Mouse (Mus musculus) liver, embryonic 18 days (tissue): Measurements from ENCODE around the gene Dab1. TPM values are rescaled to one million over a fixed set of nuclear protein-coding genes. Genes with fewer than 3 reads are reported as not detected.

Source experiments
- polyA plus RNA-seq: library from polyadenylated mRNA; depleted of rRNA; stranded (reverse); fragments of >200 nt; gene quantifications from 2 replicates; pipeline ENCODE4 v1.2.3, GENCODE M21; 2012; rRNA removed

Dab1 gene
- polyA plus RNA-seq = 0.39 and 0.56 TPM in 2 replicates

DNA sequence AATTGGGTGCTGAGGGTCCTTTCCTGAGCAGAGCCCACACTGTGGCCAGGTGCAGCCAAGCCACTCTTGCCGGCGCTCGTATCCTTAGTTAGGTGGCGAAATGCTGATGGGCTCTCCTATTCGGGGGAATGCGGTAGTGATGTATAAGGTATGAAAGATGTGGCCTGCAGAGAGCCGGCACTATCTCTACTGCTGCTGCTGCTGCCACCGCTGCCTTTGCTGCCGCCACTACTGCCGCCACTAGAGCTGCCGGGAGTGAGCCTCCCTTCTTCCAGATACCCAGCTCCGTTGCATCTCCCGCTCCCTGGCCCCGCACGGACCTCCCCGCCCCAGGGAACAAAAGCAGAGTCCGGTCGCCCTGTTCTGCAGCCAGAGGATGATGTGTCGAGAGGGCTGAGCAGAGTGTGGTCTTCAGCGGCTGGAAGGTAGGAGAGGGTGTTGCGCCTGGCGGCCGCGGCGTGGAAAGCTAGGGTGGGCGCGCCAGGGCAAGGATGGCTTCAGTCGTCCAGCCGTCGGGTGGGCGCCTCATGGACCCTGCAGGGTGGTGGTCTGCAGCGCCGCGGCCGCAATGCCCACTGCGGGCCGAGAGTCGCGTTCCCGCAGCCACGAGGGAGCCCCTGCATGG lies at the start of gene Dab1:
Dab1 (plus strand) TSS at position 39 of the 625 bp plus-strand sequence.

DNA sequence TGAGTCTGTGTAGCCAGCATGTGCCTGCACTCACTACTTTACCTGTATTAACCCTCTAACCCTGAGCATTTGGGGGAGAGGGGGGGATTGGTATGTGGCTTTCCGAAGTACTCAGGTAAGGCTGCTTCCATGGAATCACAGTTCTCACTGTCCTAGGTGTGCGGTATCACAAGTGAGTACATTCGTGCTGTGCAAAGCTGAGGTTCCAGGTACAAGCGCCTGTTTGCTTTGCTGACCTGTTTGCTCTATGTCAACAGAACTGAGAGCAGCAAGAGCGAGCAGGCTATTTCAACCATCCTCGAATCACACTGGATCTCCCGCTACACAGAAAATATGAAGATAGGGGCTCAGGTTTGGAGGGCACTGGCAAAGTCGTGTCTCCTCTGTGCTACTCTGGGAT lies 1146.9 kb downstream of the Dab1 start, which contains the start of gene C8b:
C8b (plus strand) TSS at position 253 of the 400 bp plus-strand sequence.

